Mouse (Mus musculus): ENCODE data around the gene Sec23a.

GRCm38 (mm10) chr12:59032101-59032500 lies 20.3 kb upstream of the Sec23a start:
- TF ChIP-seq MYOD1 (IDR thresholded peaks at IDR 0.05; ENCODE audit: control insufficient read depth in 1 of 3, insufficient read length in 2 of 3, low read depth in 2 of 3) (no peak), REST (IDR thresholded peaks at IDR 0.05; ENCODE audit: insufficient read depth, insufficient read length) (no peak), POLR2A (IDR thresholded peaks at IDR 0.05; ENCODE audit: insufficient read length, low read depth) (no peak), TCF12 (IDR thresholded peaks at IDR 0.05; ENCODE audit: insufficient read depth, poor library complexity, severe bottlenecking) (no peak), CEBPB (IDR thresholded peaks at IDR 0.05; ENCODE audit: insufficient read depth, poor library complexity, severe bottlenecking) (no peak), SRF (IDR thresholded peaks at IDR 0.05; ENCODE audit: control insufficient read depth, insufficient read length, low read depth) (no peak), POLR2AphosphoS2 (IDR thresholded peaks at IDR 0.05; ENCODE audit: insufficient read length, low read depth) (no peak)
